Mouse (Mus musculus) T-helper 2 cell (primary cell): ENCODE measurements around the gene Txk.

Experiments used
- in situ Hi-C: fragments of 300-600 bp; cut with MboI, MseI; formaldehyde crosslinking; loops from one replicate; pipeline ENCODE4 v1.15.1; 2025; ENCODE audit warnings: high pct_unique_total_duplicates

The Txk gene

DNA sequence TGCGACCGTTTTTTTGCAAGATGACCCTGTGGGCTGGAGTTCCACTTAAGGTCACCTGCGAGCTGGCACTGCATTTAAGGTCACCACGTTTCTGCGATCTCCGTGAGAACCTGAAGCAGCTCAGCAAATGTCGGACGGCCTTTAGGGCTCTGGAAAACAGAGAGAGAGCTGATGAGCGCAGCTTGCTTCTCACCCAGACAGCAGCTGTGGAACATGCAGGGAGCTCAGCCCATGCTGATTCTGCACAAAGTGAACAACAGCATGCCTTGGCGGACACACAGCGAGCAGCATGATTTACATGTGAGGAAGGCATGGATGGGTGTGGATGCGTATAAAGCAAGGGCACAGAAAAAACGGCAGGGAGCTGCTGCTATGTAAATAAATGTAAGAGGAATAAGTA lies 56.1 kb downstream of the Txk start:
- in situ Hi-C loops: no loop called here

- in situ Hi-C loops: no loop called here
These were observed 57.9 kb downstream of the Txk start for GRCm38 (mm10) chr5:72694684-72695083.

GRCm38 (mm10) chr5:72690516-72690915 lies 62.1 kb downstream of the Txk start:
- in situ Hi-C loops: no loop called here

GRCm38 (mm10) chr5:72689556-72689955 lies 63.0 kb downstream of the Txk start:
- in situ Hi-C loops: no loop called here

- in situ Hi-C loops: no loop called here
These were observed 71.1 kb downstream of the Txk start for GRCm38 (mm10) chr5:72681451-72681850.

DNA sequence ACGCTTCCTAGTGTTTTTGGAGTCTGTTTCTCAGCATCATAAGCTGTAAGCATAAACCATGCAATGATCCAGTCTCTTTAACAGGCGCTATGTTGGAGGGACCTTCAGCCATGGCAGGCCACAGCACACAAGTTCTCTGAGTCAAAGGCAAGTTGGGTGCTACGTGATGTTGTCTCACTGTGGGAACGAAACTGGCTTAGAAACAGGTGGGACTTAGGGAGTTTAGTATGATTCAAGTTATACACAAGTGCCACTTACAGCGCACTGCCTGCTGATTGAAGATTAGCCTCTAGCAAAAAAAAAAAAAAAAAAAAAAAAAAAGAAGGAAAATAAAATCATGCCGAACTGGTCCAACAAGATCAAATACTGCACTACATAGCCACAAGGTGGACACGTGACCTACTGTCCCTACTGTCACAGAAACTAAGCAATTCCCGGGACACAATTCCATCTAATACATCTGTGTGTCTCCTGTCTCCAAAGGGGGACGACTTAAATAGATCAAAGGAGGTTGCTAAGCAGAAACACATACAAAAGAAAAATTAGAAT lies 77.5 kb downstream of the Txk start:
- in situ Hi-C loops: no loop called here

GRCm38 (mm10) chr5:72671017-72671699 lies 81.4 kb downstream of the Txk start:
- in situ Hi-C loops: no loop called here

DNA sequence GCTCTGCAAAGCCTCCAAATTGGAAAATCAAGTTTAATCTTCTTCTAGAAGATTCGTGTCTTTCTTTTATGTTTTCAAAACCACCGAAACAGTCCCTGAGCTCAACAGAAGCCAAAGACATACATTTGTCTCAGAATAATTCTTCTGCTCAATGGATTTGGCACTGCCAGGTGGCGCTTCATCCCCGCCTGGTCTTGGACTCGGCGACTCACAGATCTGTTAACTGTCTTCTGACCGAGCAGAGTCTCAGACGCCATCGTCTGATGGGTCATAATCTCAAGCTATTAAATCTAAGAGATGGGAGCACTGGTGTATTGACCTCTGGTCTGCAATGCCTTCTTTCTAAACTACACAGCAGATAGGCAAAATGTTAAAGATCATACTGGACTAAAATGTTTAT lies 84.2 kb downstream of the Txk start:
- in situ Hi-C loops: loop anchor here (5.0 kb wide), 1 partner anchor 39 kb away; no protein-coding TSS in a partner anchor

DNA sequence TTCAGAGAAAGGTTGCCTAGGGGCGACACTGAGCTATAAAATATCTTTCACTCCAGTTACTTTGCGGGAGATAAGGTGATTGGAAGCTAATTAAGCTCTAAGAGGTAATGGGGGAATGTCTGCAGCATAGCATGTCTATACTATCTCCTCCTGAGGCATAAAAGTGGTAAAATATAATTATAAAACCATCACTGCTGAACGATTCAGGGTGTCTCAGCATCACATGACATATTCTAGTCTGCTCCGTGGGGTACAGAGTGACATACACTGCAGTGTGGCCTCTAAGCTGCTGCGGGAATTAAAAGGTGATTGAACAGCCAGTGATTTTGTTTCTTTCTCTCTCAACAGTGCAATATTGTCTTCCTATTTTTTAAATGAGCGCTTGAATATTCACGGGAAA lies 86.1 kb downstream of the Txk start:
- in situ Hi-C loops: loop anchor here (5.0 kb wide), 1 partner anchor 41 kb away; no protein-coding TSS in a partner anchor

- in situ Hi-C loops: loop anchor here (5.0 kb wide), 1 partner anchor 42 kb away; no protein-coding TSS in a partner anchor
These were observed 87.3 kb downstream of the Txk start for GRCm38 (mm10) chr5:72665281-72665680.

- in situ Hi-C loops: loop anchor here (5.0 kb wide), 1 partner anchor 42 kb away; no protein-coding TSS in a partner anchor
These were observed 87.7 kb downstream of the Txk start for GRCm38 (mm10) chr5:72664854-72665253.

GRCm38 (mm10) chr5:72664126-72664525 lies 88.5 kb downstream of the Txk start:
- in situ Hi-C loops: no loop called here

- in situ Hi-C loops: no loop called here
These were observed 91.4 kb downstream of the Txk start for GRCm38 (mm10) chr5:72661051-72661781.

DNA sequence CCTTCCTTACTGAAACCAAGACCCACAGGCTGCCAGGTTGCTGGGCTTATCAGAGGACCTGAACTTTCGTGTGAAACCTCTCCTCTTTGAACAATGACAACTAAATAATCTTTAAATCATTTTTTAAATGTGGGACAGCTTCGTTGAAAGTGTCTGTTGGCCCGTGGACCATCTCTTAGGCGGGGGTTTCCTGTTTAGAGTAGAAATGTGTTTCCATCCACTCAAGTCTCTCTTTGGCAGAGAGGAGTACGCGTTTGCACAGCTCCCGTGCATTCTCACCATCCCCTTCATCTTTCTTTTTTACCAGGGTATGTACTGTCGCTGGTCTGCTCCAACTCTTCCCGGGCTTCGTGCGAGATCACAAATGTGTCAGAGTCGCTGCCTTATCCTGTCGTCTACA lies 94.2 kb downstream of the Txk start:
- in situ Hi-C loops: no loop called here

- in situ Hi-C loops: no loop called here
These were observed 96.2 kb downstream of the Txk start for GRCm38 (mm10) chr5:72656270-72656791.

DNA sequence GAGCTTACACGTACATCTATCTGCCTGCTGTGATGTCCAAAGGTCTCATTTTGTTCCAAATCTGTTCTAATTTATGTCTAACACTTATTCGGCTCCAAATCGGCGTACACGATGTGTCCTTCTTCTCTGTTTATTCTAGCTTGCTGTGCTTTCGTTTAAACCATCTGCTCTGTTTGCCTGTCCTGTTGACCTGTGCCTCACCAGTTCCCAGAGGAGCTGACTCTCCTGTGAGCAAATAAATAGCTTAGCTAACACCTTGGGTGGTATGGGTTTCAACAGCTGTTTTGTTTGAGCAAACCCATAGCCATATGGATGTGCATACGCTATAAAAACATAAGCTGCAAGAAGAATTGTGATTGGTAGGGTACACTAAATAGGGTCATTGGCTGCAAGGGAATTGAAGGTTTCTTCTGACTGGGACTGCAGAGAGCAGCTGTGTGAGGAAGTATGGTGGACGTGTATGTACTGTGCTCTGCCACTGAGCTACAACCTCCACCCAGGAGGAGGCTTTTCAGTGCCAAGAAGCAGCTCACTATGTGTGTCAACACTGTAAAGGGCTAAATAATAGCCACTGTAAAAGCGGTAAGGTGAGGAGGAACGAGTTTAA lies 99.4 kb downstream of the Txk start:
- in situ Hi-C loops: no loop called here

- in situ Hi-C loops: no loop called here
These were observed 103.4 kb downstream of the Txk start for GRCm38 (mm10) chr5:72648987-72649735.

- in situ Hi-C loops: no loop called here
These were observed 104.5 kb downstream of the Txk start for GRCm38 (mm10) chr5:72647958-72648595.

DNA sequence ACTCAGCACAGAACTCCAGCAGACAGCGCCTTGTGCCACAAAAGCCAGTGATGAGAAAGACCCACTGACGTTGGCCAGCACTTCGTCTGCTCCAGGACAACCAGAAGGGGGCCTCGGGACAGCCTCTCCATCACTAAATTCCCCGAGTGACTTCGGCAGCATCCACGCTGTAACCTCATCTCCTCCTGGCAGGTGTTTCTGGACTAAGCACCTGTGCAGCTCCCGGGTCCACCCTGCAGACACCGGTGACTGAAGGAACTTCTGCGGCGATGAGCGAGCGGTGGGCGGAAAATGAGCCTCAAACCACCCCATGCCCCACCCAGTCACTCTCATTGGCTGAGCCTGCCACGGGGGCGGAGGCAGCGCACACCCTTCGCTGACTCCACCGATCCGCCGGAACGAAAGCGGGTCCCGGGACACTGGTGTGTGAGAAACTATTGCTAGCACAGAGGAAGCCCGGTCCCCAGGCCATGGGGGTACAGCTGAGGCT lies 105.1 kb downstream of the Txk start, which contains the start of gene Nipal1:
Gene Nipal1 (plus strand): TSS at position 378 of the 490 bp plus-strand sequence.
- in situ Hi-C loops: no loop called here

GRCm38 (mm10) chr5:72646996-72647395 lies 105.6 kb downstream of the Txk start:
- in situ Hi-C loops: no loop called here

- in situ Hi-C loops: no loop called here
These were observed 106.4 kb downstream of the Txk start for GRCm38 (mm10) chr5:72646131-72646530.
